Mouse (Mus musculus) megakaryocyte, embryonic 14.5 days (primary cell): ENCODE results near the gene Gprc5d.

Experiments used
- FLI1 ChIP-seq: IDR thresholded peaks from 2 replicates; pipeline ENCODE4 v1.6.1; 2012; ENCODE audit warnings: low read length, inconsistent platforms, mixed read lengths
- GATA1 ChIP-seq: IDR thresholded peaks from 3 replicates; pipeline ENCODE4 v1.6.1; 2012; ENCODE audit warnings: mixed read lengths, low read length, inconsistent platforms, borderline replicate concordance

GRCm38 (mm10) chr6:135138207-135138606, 20.1 kb upstream of the Gprc5d start:
- no peak for TF ChIP-seq GATA1
- TF ChIP-seq FLI1 = no peak
